Mouse (Mus musculus) small intestine, adult 2 months (tissue): Measurements from ENCODE around the gene Il16. TPM values are rescaled to one million over a fixed set of nuclear protein-coding genes. Genes with fewer than 3 reads are reported as not detected.

ENCODE experiments used
- H3K27ac ChIP-seq: fragments of 200-500 bp; 2 replicates; pipeline ENCODE4 v1.5.1; 2012; ENCODE audit warnings: low read depth, low read length, control low read depth, inconsistent platforms; ENCODE audit not compliant: insufficient read depth
- H3K27me3 ChIP-seq: fragments of 200-500 bp; 2 replicates; pipeline ENCODE4 v1.6.1; 2012; ENCODE audit warnings: mild to moderate bottlenecking, moderate library complexity, low read length, inconsistent platforms; ENCODE audit not compliant: control insufficient read depth, insufficient read depth
- H3K36me3 ChIP-seq: fragments of 200-500 bp; 2 replicates; pipeline ENCODE4 v1.6.1; 2012; ENCODE audit warnings: mild to moderate bottlenecking, low read length, control low read depth, inconsistent platforms; ENCODE audit not compliant: control insufficient read depth, insufficient read depth
- H3K4me1 ChIP-seq: fragments of 200-500 bp; 2 replicates; pipeline ENCODE4 v1.6.1; 2012; ENCODE audit warnings: low read length, inconsistent platforms, mixed read lengths; ENCODE audit not compliant: control insufficient read depth, insufficient read depth, insufficient read length
- H3K4me3 ChIP-seq: fragments of 200-500 bp; 2 replicates; pipeline ENCODE4 v1.5.1; 2012; ENCODE audit warnings: low read depth, mild to moderate bottlenecking, control low read depth, inconsistent platforms, low read length, moderate library complexity
- CTCF ChIP-seq: fragments of 200-500 bp; IDR thresholded peaks from 2 replicates; pipeline ENCODE4 v1.5.1; 2012; ENCODE audit warnings: low read depth, mild to moderate bottlenecking, control low read depth, inconsistent platforms, low read length, moderate library complexity, mixed read lengths; ENCODE audit not compliant: insufficient replicate concordance, insufficient read length; ENCODE audit errors: extremely low read depth
- POLR2A ChIP-seq: fragments of 200-500 bp; IDR thresholded peaks from 2 replicates; pipeline ENCODE4 v1.6.1; 2012; ENCODE audit warnings: low read depth, mild to moderate bottlenecking, control low read depth, inconsistent platforms, low read length, moderate library complexity
- WGBS: fragments of 180-500 bp; shearing (Covaris S2); methylation state at CpG from one replicate; pipeline ENCODE4 v1.1.7; 2018; 5-methylcytosine and 5-hydroxymethylcytosine counted together
- polyA plus RNA-seq: library from polyadenylated mRNA; depleted of rRNA; stranded (reverse); fragments of >200 nt; gene quantifications from 2 replicates; pipeline ENCODE4 v1.2.3, GENCODE M21; 2012

Il16 gene
- polyA plus RNA-seq, 1 experiment: 6.3 TPM

- Histone ChIP-seq H3K4me3 (no peak overlapping the region), H3K36me3 (no peaks in the 10 kb centered on the region), H3K27me3 (no peaks in the 10 kb centered on the region), H3K27ac (no peak overlapping the region), H3K4me1 (no peaks in the 10 kb centered on the region)
- TF ChIP-seq POLR2A: no peak
- no peak for TF ChIP-seq CTCF
- WGBS: 82% methylated on average over 4 of the region's 4 CpGs
These were observed 1.3 kb downstream of the Il16 start for GRCm38 (mm10) chr7:83744250-83744649.

- WGBS: 32% methylated on average over 3 of the region's 3 CpGs
These were observed 2.8 kb downstream of the Il16 start for GRCm38 (mm10) chr7:83742690-83743089.

GRCm38 (mm10) chr7:83742026-83742425, 3.5 kb downstream of the Il16 start:
- no peaks in the 10 kb centered on the region for H3K4me1 ChIP-seq
- H3K4me3 ChIP-seq: no peak overlapping the region
- H3K27ac ChIP-seq: no peak overlapping the region
- H3K27me3 ChIP-seq: no peaks in the 10 kb centered on the region
- H3K36me3 ChIP-seq: no peaks in the 10 kb centered on the region
- TF ChIP-seq CTCF (no peak), POLR2A (no peak)
- WGBS: 71% methylated on average over 2 of the region's 2 CpGs

More at GRCm38 (mm10) chr7:83742690-83743089, 2.8 kb downstream of the Il16 start:
- Histone ChIP-seq H3K27me3 (no peaks in the 10 kb centered on the region), H3K4me1 (no peaks in the 10 kb centered on the region), H3K27ac (no peak overlapping the region), H3K4me3 (no peak overlapping the region), H3K36me3 (no peaks in the 10 kb centered on the region)
- TF ChIP-seq CTCF (no peak), POLR2A (no peak)

GRCm38 (mm10) chr7:83739680-83740310, 5.7 kb downstream of the Il16 start:
- Histone ChIP-seq H3K4me1 (no peaks in the 10 kb centered on the region), H3K4me3 (no peak overlapping the region), H3K27ac (no peak overlapping the region), H3K27me3 (no peaks in the 10 kb centered on the region), H3K36me3 (no peaks in the 10 kb centered on the region)
- TF ChIP-seq POLR2A: no peak
- TF ChIP-seq CTCF: no peak
- 75% methylated on average over 7 of the region's 7 CpGs for WGBS

- Histone ChIP-seq H3K4me3 (no peak overlapping the region), H3K27ac (no peak overlapping the region), H3K36me3 (no peaks in the 10 kb centered on the region), H3K4me1 (no peaks in the 10 kb centered on the region), H3K27me3 (no peaks in the 10 kb centered on the region)
- WGBS: 50% methylated on average over 10 of the region's 10 CpGs
- TF ChIP-seq CTCF: no peak
- TF ChIP-seq POLR2A: no peak
These were observed 6.7 kb downstream of the Il16 start for GRCm38 (mm10) chr7:83738623-83739462.

- no peak overlapping the region for H3K4me3 ChIP-seq
- H3K27me3 ChIP-seq: no peaks in the 10 kb centered on the region
- H3K4me1 ChIP-seq: no peaks in the 10 kb centered on the region
- H3K27ac ChIP-seq: no peak overlapping the region
- TF ChIP-seq POLR2A: no peak
- TF ChIP-seq CTCF: no peak
- 51% methylated on average over 6 of the region's 6 CpGs for WGBS
- no peaks in the 10 kb centered on the region for H3K36me3 ChIP-seq
These were observed 7.5 kb downstream of the Il16 start for GRCm38 (mm10) chr7:83737914-83738490.
